Mouse (Mus musculus): ENCODE measurements around the gene Epb41l2.

- TF ChIP-seq CTCF (IDR thresholded peaks at IDR 0.05; ENCODE audit: control insufficient read depth, insufficient read depth, insufficient read length) (no peak), USF1 (IDR thresholded peaks at IDR 0.05; ENCODE audit: low read depth) (no peak), MYOD1 (IDR thresholded peaks at IDR 0.05; ENCODE audit: control insufficient read depth, insufficient read length, low read depth) (no peak), CEBPB (IDR thresholded peaks at IDR 0.05; ENCODE audit: low read depth) (no peak)
Observed at GRCm38 (mm10) chr10:25405551-25405950, 46.0 kb downstream of the Epb41l2 start.

Data from C2C12 (cell line).